ENCODE assay signal across 8 mouse cellular contexts in genomic region chr17:72917241-72918030, GRCm38 (mm10). TPM values are rescaled to one million over a fixed set of nuclear protein-coding genes. Genes with fewer than 3 reads are reported as not detected.
DNase-seq lines count a peak whose midpoint lies in the region; ATAC-seq and TF ChIP-seq lines count a peak whose summit lies in the region.

No protein-coding gene starts in this region.

- H3K9ac ChIP-seq in forebrain, embryonic 11.5 days (ENCODE audit: low read length): peak overlapping the region; percentile 87
- peak overlapping the region; percentile 75 for H3K9ac ChIP-seq in lung, embryonic 14.5 days
- peak overlapping the region; percentile 95 for H3K9ac ChIP-seq in neural tube, embryonic 14.5 days (replicated peaks; ENCODE audit: low read depth, low read length)

- intact Hi-C loops in heart, postnatal 10 days (cut with DNase I): loop anchor here (2.0 kb wide), 3 partner anchors 55 to 155 kb away; no protein-coding TSS in a partner anchor

- H3K36me3 ChIP-seq in E14TG2a.4 (ENCODE audit: insufficient read depth, low read length): no peaks in the 10 kb centered on the region
- H3K36me3 ChIP-seq in forebrain, embryonic 11.5 days (ENCODE audit: control insufficient read depth, insufficient read depth, low read length): no peaks in the 10 kb centered on the region
- peaks cover 16% of the 10 kb centered on the region for H3K36me3 ChIP-seq in lung, embryonic 14.5 days (ENCODE audit: insufficient read depth)
- peaks cover 4% of the 10 kb centered on the region; the same call in 1 of the 2 replicates for H3K36me3 ChIP-seq in neural tube, embryonic 14.5 days (ENCODE audit: control insufficient read depth, insufficient read depth, low read length)

- peak; percentile 73 for DNase-seq in forebrain, embryonic 11.5 days (ENCODE audit: low spot score)
- peak; percentile 78 to 81 for DNase-seq in heart, postnatal 10 days
- DNase-seq in kidney, postnatal 4 days: peak; percentile 76 to 83
- DNase-seq in lung, embryonic 14.5 days: peak; percentile 87
- DNase-seq in thymus, postnatal 14 days: peak; percentile 82

- peaks cover 24% of the 10 kb centered on the region for H3K4me1 ChIP-seq in E14TG2a.4 (replicated peaks; ENCODE audit: low read depth, low read length)
- no peaks in the 10 kb centered on the region for H3K4me1 ChIP-seq in bone marrow macrophage, adult 2 months (ENCODE audit: control insufficient read depth, insufficient read depth, low read length)
- H3K4me1 ChIP-seq in forebrain, embryonic 11.5 days (replicated peaks; ENCODE audit: control insufficient read depth, insufficient read depth, low read length): peaks cover 2% of the 10 kb centered on the region; the same call in 1 of the 2 replicates
- peaks cover 14% of the 10 kb centered on the region; the same call in 1 of the 2 replicates for H3K4me1 ChIP-seq in lung, embryonic 14.5 days (ENCODE audit: insufficient read depth)
- H3K4me1 ChIP-seq in neural tube, embryonic 14.5 days (ENCODE audit: control insufficient read depth, insufficient read depth, low read length): peaks cover 32% of the 10 kb centered on the region

- H3K9me3 ChIP-seq in E14TG2a.4 (ENCODE audit: low read length): 0 out of 2 replicates have a peak, but pooled peaks cover 4% of the 10 kb centered on the region
- no peaks in the 10 kb centered on the region for H3K9me3 ChIP-seq in forebrain, embryonic 11.5 days (ENCODE audit: control insufficient read depth, low read length)
- no peaks in the 10 kb centered on the region for H3K9me3 ChIP-seq in lung, embryonic 14.5 days (ENCODE audit: low read depth, low read length)
- H3K9me3 ChIP-seq in neural tube, embryonic 14.5 days (ENCODE audit: control insufficient read depth, low read length): no peaks in the 10 kb centered on the region

- H3K27ac ChIP-seq in bone marrow macrophage, adult 2 months (ENCODE audit: insufficient read depth, low read depth, low read length): peak overlapping the region; percentile 15; the same call in 1 of the 2 replicates
- H3K27ac ChIP-seq in forebrain, embryonic 11.5 days (ENCODE audit: low read depth, low read length): no peak overlapping the region
- H3K27ac ChIP-seq in lung, embryonic 14.5 days (ENCODE audit: low read depth): peak overlapping the region; percentile 86
- peak overlapping the region; percentile 93 for H3K27ac ChIP-seq in neural tube, embryonic 14.5 days (ENCODE audit: low read depth, low read length)

- H3K4me3 ChIP-seq in E14TG2a.4 (replicated peaks; ENCODE audit: low read length): peak overlapping the region; percentile 77
- H3K4me3 ChIP-seq in bone marrow macrophage, adult 2 months (ENCODE audit: insufficient read depth, low read length): peak overlapping the region; percentile 62
- H3K4me3 ChIP-seq in forebrain, embryonic 11.5 days (ENCODE audit: low read depth, low read length): peak overlapping the region; percentile 62
- peak overlapping the region; percentile 55 for H3K4me3 ChIP-seq in lung, embryonic 14.5 days (ENCODE audit: low read depth, low read length)
- peak overlapping the region; percentile 87 for H3K4me3 ChIP-seq in neural tube, embryonic 14.5 days (ENCODE audit: low read depth, low read length)

- no peak for TF ChIP-seq POLR2A in bone marrow macrophage, adult 2 months (IDR thresholded peaks at IDR 0.05; ENCODE audit: borderline replicate concordance, low read depth, low read length)

- WGBS in forebrain, embryonic 11.5 days: 1% methylated on average over 37 of the region's 37 CpGs
- 1% methylated on average over 37 of the region's 37 CpGs for WGBS in lung, embryonic 14.5 days
- 1% methylated on average over 37 of the region's 37 CpGs for WGBS in neural tube, embryonic 14.5 days

- TF ChIP-seq CTCF in E14TG2a.4 (conservative IDR thresholded peaks at IDR 0.05; ENCODE audit: low read length): no peak
- 0 out of 2 replicates have a peak, but pooled peaks have one; percentile 26 for TF ChIP-seq CTCF in bone marrow macrophage, adult 2 months (IDR thresholded peaks at IDR 0.05; ENCODE audit: low read depth, low read length)
- peak; percentile 48 for TF ChIP-seq CTCF in lung, embryonic 14.5 days (IDR thresholded peaks at IDR 0.05; ENCODE audit: low read depth)

- peaks cover 70% of the 10 kb centered on the region for H3K27me3 ChIP-seq in E14TG2a.4 (ENCODE audit: insufficient read depth, low read length)
- no peaks in the 10 kb centered on the region; the same call in 1 of the 2 replicates for H3K27me3 ChIP-seq in forebrain, embryonic 11.5 days (ENCODE audit: control insufficient read depth, insufficient read depth, low read length)
- H3K27me3 ChIP-seq in lung, embryonic 14.5 days (ENCODE audit: insufficient read depth, low read length): no peaks in the 10 kb centered on the region
- no peaks in the 10 kb centered on the region for H3K27me3 ChIP-seq in neural tube, embryonic 14.5 days (ENCODE audit: control insufficient read depth, insufficient read depth, low read length)

- ATAC-seq in forebrain, embryonic 11.5 days (replicated peaks; ENCODE audit: low FRiP score): peak; percentile 23
- ATAC-seq in lung, embryonic 14.5 days (ENCODE audit: insufficient read depth): peak; percentile 50
- peak; percentile 57 for ATAC-seq in neural tube, embryonic 14.5 days (ENCODE audit: low read depth)

- H3K4me2 ChIP-seq in forebrain, embryonic 11.5 days (ENCODE audit: low read depth, low read length, severe bottlenecking): peak overlapping the region; percentile 81
- peak overlapping the region; percentile 98 for H3K4me2 ChIP-seq in lung, embryonic 14.5 days
- peak overlapping the region; percentile 86 for H3K4me2 ChIP-seq in neural tube, embryonic 14.5 days (ENCODE audit: low read depth, low read length)

RNA-seq across cellular contexts. Expression of gene Lbh, which starts 0.7 kb away (rescaled TPM):
- 29.7 and 30.0 TPM in 2 replicates for polyA plus RNA-seq in bone marrow macrophage, adult 2 months (2012; ENCODE audit: insufficient read depth, insufficient read length, missing spikeins)
- 2.9 and 3.3 TPM in 2 replicates for polyA plus RNA-seq in forebrain, embryonic 11.5 days (2014; fragmentation: Nextera tagmentation; extraction: Ambion mirVana)
- total RNA-seq in heart, postnatal 10 days (2021): 100 to 1,000 TPM; 456 to 731 TPM
- 6.4 and 6.8 TPM in 2 replicates for polyA plus RNA-seq in lung, embryonic 14.5 days (2014; fragmentation: Nextera tagmentation; extraction: Ambion mirVana)
- 5.7 and 7.0 TPM in 2 replicates for polyA plus RNA-seq in neural tube, embryonic 14.5 days (2014; fragmentation: Nextera tagmentation; extraction: Ambion mirVana)
